Mouse (Mus musculus) bone marrow macrophage, adult 2 months (primary cell): ENCODE measurements around the gene Rps6ka2. TPM values are rescaled to one million over a fixed set of nuclear protein-coding genes. Genes with fewer than 3 reads are reported as not detected.
"Not testable (repeated sequence)": the region's sequence is repeated elsewhere in the genome, so short reads cannot be mapped to it uniquely, and the experiment has no call there.

ENCODE experiments used
- H3K27ac ChIP-seq: 2 replicates; pipeline ENCODE4 v1.5.1; 2012; ENCODE audit warnings: low read depth, low read length; ENCODE audit not compliant: insufficient read depth
- H3K4me1 ChIP-seq: 2 replicates; pipeline ENCODE4 v1.6.1; 2012; ENCODE audit warnings: low read length; ENCODE audit not compliant: control insufficient read depth, insufficient read depth
- H3K4me3 ChIP-seq: 2 replicates; pipeline ENCODE4 v1.5.1; 2012; ENCODE audit warnings: mild to moderate bottlenecking, low read length, moderate library complexity; ENCODE audit not compliant: insufficient read depth
- CTCF ChIP-seq: IDR thresholded peaks from 2 replicates; pipeline ENCODE4 v1.5.1; 2012; ENCODE audit warnings: low read depth, mild to moderate bottlenecking, low read length, moderate library complexity
- POLR2A ChIP-seq: IDR thresholded peaks from 2 replicates; pipeline ENCODE4 v1.6.1; 2012; ENCODE audit warnings: mild to moderate bottlenecking, low read depth, low read length, borderline replicate concordance
- polyA plus RNA-seq: library from polyadenylated mRNA; stranded (reverse); fragments of >200 nt; gene quantifications from 2 replicates; pipeline ENCODE4 v1.2.4, GENCODE M21; 2012; ENCODE audit not compliant: missing spikeins, insufficient read depth, insufficient read length

Gene Rps6ka2
- 3.3 and 4.0 TPM in 2 replicates for polyA plus RNA-seq

- Histone ChIP-seq H3K4me3 (peak within 1 kb of the TSS; percentile 90), H3K27ac (peak within 1 kb of the TSS; percentile 90), H3K4me1 (peaks cover 26% of the 10 kb centered on the region)
- TF ChIP-seq POLR2A (no peak), CTCF (no peak)
These were observed at the start of gene Rps6ka2 for GRCm38 (mm10) chr17:7169627-7170303. TSS of gene Rps6ka2 (plus strand) at chr17:7170115.

GRCm38 (mm10) chr17:7120835-7121234 is 49.1 kb upstream of the Rps6ka2 start:
- H3K4me3 ChIP-seq, H3K27ac ChIP-seq, H3K4me1 ChIP-seq: not testable (repeated sequence)

- H3K4me1 ChIP-seq, H3K27ac ChIP-seq: not testable (repeated sequence)
These were observed 47.4 kb upstream of the Rps6ka2 start for GRCm38 (mm10) chr17:7122554-7122953.

GRCm38 (mm10) chr17:7126475-7126874 is 43.4 kb upstream of the Rps6ka2 start:
- not testable (repeated sequence) for H3K4me1 ChIP-seq, H3K4me3 ChIP-seq, H3K27ac ChIP-seq

More at GRCm38 (mm10) chr17:7122554-7122953, 47.4 kb upstream of the Rps6ka2 start:
- H3K4me3 ChIP-seq, result not testable (repeated sequence)

GRCm38 (mm10) chr17:7134002-7134401 is 35.9 kb upstream of the Rps6ka2 start:
- H3K4me3 ChIP-seq, H3K4me1 ChIP-seq, H3K27ac ChIP-seq: not testable (repeated sequence)

- not testable (repeated sequence) for H3K27ac ChIP-seq, H3K4me1 ChIP-seq, H3K4me3 ChIP-seq
These were observed 34.6 kb upstream of the Rps6ka2 start for GRCm38 (mm10) chr17:7135277-7135676.

- Histone ChIP-seq H3K4me1 (no peaks in the 10 kb centered on the region), H3K4me3 (no peak overlapping the region), H3K27ac (no peak overlapping the region)
- no peak for TF ChIP-seq POLR2A
- no peak for TF ChIP-seq CTCF
These were observed 31.6 kb upstream of the Rps6ka2 start for GRCm38 (mm10) chr17:7138186-7138925.

GRCm38 (mm10) chr17:7140399-7141174 is 29.3 kb upstream of the Rps6ka2 start:
- Histone ChIP-seq H3K4me3 (no peak overlapping the region), H3K27ac (no peak overlapping the region), H3K4me1 (no peaks in the 10 kb centered on the region)
- TF ChIP-seq CTCF (no peak), POLR2A (no peak)

- H3K4me3 ChIP-seq, result no peak overlapping the region
- no peak for TF ChIP-seq CTCF
- TF ChIP-seq POLR2A, result no peak
- H3K4me1 ChIP-seq, result no peaks in the 10 kb centered on the region
- no peak overlapping the region for H3K27ac ChIP-seq
These were observed 27.5 kb upstream of the Rps6ka2 start for GRCm38 (mm10) chr17:7142367-7142766.

- no peak overlapping the region for H3K27ac ChIP-seq
- no peaks in the 10 kb centered on the region for H3K4me1 ChIP-seq
- no peak for TF ChIP-seq POLR2A
- no peak for TF ChIP-seq CTCF
- no peak overlapping the region for H3K4me3 ChIP-seq
These were observed 25.9 kb upstream of the Rps6ka2 start for GRCm38 (mm10) chr17:7143885-7144518.
